Mouse (Mus musculus): Measurements from ENCODE around the gene Snrpa1. TPM values are rescaled to one million over a fixed set of nuclear protein-coding genes. Genes with fewer than 3 reads are reported as not detected.

Gene Snrpa1
- total and polyA plus RNA-seq, 3 experiments: 146 to 189 (median 189) TPM

DNA sequence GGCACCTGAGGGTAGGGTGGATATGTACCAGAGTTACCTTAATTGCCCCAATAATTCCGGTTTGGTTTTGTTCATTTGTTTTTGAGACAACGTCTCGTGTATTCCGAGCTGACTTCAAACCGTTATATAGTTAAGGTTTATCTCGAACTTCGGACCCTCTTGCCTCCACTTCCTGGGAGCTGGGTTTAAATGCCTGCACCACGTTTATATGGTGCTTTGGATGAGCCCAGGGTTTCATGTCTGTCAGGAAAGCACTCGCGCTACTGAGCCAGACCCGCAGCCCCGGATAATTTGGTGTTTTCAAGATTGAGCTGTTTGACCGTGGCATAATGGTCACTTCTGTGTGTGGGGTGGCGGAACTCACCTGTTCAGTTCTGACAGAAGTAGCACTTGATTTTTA is 2.3 kb downstream of the Snrpa1 start:
- H3K27ac ChIP-seq (ENCODE audit: insufficient read depth, low read depth): no peak overlapping the region
- peaks cover 48% of the 10 kb centered on the region for H3K79me2 ChIP-seq (replicated peaks; ENCODE audit: control insufficient read depth, extremely low read depth, insufficient read depth, poor library complexity, severe bottlenecking)
- in situ Hi-C loops (cut with MboI; ENCODE audit: low pct_ligation_motif_present, low pct_unique_long_range_greater_than_20kb, low sequenced_read_pairs) (no loop called here), dilution Hi-C loops (cut with MboI; ENCODE audit: extremely low pct_ligation_motif_present, extremely low pct_unique_long_range_greater_than_20kb, low sequenced_read_pairs) (no loop called here)
- H3K4me1 ChIP-seq (ENCODE audit: control insufficient read depth in 1 of 2, insufficient read depth in 2 of 2): peaks cover 4 to 22% of the 10 kb centered on the region in 2 experiments; a peak in 3 of 4 replicates
- peak overlapping the region; percentile 70 to 93 (median 93) for H3K4me3 ChIP-seq (replicated peaks in 1 of 3; ENCODE audit: low read depth in 2 of 3, low read length in 2 of 3, poor library complexity in 1 of 3)
- TF ChIP-seq ZKSCAN1 (IDR thresholded peaks at IDR 0.05; ENCODE audit: borderline replicate concordance, low read depth, low read length): no peak
- TF ChIP-seq BHLHE40 (IDR thresholded peaks at IDR 0.05; ENCODE audit: low read depth, low read length): no peak
- TF ChIP-seq MAX (IDR thresholded peaks at IDR 0.05; ENCODE audit: low read length): no peak
- no peaks in the 10 kb centered on the region for H3K27me3 ChIP-seq (replicated peaks)
- DNase-seq (ENCODE audit: extremely low read depth): no peak
- H3K9ac ChIP-seq (ENCODE audit: insufficient read depth, low read depth): peak overlapping the region; percentile 57
- peaks cover 18 to 39% of the 10 kb centered on the region in 2 experiments for H3K36me3 ChIP-seq (replicated peaks in 1 of 2; ENCODE audit: control insufficient read depth in 1 of 2, insufficient read depth in 1 of 2, low read length in 1 of 2)
- no peaks in the 10 kb centered on the region for H3K9me3 ChIP-seq (replicated peaks; ENCODE audit: low read length)
- H3K4me2 ChIP-seq (ENCODE audit: insufficient read depth, low read depth, poor library complexity, severe bottlenecking): peak overlapping the region; percentile 99

DNA sequence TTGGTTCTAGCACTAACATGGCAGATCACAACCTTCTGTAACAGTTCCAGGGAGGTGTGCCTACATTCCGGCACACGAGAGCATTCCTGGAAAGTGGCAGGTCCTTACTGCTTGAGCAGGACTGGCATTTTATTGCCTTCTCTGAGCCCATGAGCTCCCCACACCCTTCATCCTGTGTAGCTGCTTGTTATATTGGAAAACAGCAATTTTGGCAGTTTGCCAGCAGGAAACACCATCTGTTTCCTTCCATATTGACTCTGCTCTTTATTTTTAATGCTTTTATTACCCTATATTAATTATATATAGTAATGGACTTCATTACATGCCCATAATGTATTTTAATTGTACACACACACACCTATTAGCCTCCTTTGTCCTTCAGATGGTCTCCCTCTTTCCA is 17.6 kb downstream of the Snrpa1 start:
- no peak overlapping the region for H3K4me2 ChIP-seq (ENCODE audit: insufficient read depth, low read depth, poor library complexity, severe bottlenecking)
- H3K4me1 ChIP-seq (ENCODE audit: control insufficient read depth in 1 of 2, insufficient read depth in 2 of 2): peaks cover 0 to 20% of the 10 kb centered on the region in 2 experiments; a peak in 2 of 4 replicates
- no peak overlapping the region for H3K4me3 ChIP-seq (replicated peaks in 1 of 3; ENCODE audit: low read depth in 2 of 3, low read length in 2 of 3, poor library complexity in 1 of 3)
- peaks cover 40 to 65% of the 10 kb centered on the region in 2 experiments for H3K36me3 ChIP-seq (replicated peaks in 1 of 2; ENCODE audit: control insufficient read depth in 1 of 2, insufficient read depth in 1 of 2, low read length in 1 of 2)
- no peaks in the 10 kb centered on the region for H3K9me3 ChIP-seq (replicated peaks; ENCODE audit: low read length)
- in situ Hi-C loops (cut with MboI; ENCODE audit: low pct_ligation_motif_present, low pct_unique_long_range_greater_than_20kb, low sequenced_read_pairs): loop anchor here (25.0 kb wide), 1 partner anchor 586 kb away; no protein-coding TSS in a partner anchor
- no peak overlapping the region for H3K27ac ChIP-seq (ENCODE audit: insufficient read depth, low read depth)
- H3K79me2 ChIP-seq (replicated peaks; ENCODE audit: control insufficient read depth, extremely low read depth, insufficient read depth, poor library complexity, severe bottlenecking): peaks cover 17% of the 10 kb centered on the region
- H3K27me3 ChIP-seq (replicated peaks): no peaks in the 10 kb centered on the region
- TF ChIP-seq ZKSCAN1 (IDR thresholded peaks at IDR 0.05; ENCODE audit: borderline replicate concordance, low read depth, low read length) (no peak), RCOR1 (conservative IDR thresholded peaks at IDR 0.05; ENCODE audit: low read depth, low read length) (no peak), MXI1 (IDR thresholded peaks at IDR 0.05; ENCODE audit: low read depth, low read length) (no peak), TBP (conservative IDR thresholded peaks at IDR 0.05; ENCODE audit: low read depth, low read length) (no peak), CHD2 (IDR thresholded peaks at IDR 0.05; ENCODE audit: low read length) (no peak), ZNF384 (IDR thresholded peaks at IDR 0.05; ENCODE audit: low read depth, low read length) (no peak), MAFK (IDR thresholded peaks at IDR 0.05; ENCODE audit: insufficient replicate concordance, low read length) (no peak), POLR2AphosphoS2 (IDR thresholded peaks at IDR 0.05; ENCODE audit: low read depth, low read length) (no peak), ETS1 (conservative IDR thresholded peaks at IDR 0.05; ENCODE audit: low read depth, low read length) (no peak), NRF1 (IDR thresholded peaks at IDR 0.05; ENCODE audit: low read depth, low read length) (no peak)
- H3K9ac ChIP-seq (ENCODE audit: insufficient read depth, low read depth): no peak overlapping the region
- dilution Hi-C loops (cut with MboI; ENCODE audit: extremely low pct_ligation_motif_present, extremely low pct_unique_long_range_greater_than_20kb, low sequenced_read_pairs): no loop called here
- no peak for DNase-seq (ENCODE audit: extremely low read depth)
